Mouse (Mus musculus): ENCODE results near the gene Ttc16. TPM values are rescaled to one million over a fixed set of nuclear protein-coding genes. Genes with fewer than 3 reads are reported as not detected.

Gene Ttc16
- under 1 TPM; 0.07 to 0.24 TPM for total RNA-seq (2021)
- long read RNA-seq, experiment 1 = 0 reads
- long read RNA-seq, experiment 2 = 0 reads

DNA sequence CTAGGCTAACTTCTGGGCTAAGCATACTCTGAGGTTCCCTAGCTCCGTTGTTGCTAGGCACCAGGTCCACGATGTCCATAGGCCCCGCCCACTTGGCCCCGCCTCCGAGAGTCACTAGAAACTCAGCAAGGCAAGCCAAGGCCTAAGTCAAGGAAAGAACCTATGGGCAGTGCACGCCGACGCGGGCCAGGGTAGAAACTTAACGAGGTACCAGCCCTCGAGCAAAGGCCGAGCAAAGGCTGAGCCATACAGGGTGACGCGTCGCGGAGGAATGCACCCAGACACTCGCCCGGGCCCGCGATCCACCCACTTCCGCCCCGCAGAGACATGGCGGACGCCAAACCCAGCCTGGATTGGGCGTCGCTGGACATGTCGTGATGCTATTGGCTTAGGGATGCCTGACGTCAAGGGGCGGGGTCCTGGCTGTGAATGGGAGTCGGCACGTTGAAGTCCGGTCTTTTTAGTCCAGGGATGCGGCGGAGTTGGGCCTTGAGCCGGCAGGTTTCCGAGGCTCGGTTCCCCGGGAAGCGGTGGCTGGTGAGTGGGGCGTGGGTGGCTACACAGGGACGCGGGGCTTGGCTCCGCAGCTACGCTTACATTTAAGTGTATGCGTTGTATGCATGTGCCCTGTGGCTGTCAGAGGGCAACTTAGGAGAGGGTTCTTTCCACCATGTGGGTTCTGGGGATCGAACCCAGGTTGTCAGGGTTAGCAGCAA is at the start of gene Ttc16, which contains the start of gene Ptrh1:
Gene Ttc16, minus strand, starts transcription at position 275 of the 716 bp plus-strand sequence.
Gene Ptrh1, plus strand, starts transcription at position 428 of the 716 bp plus-strand sequence.
- intact Hi-C loops (cut with DNase I) = loop anchor here (2.0 kb wide), 1 partner anchor 137 kb away; no protein-coding TSS in a partner anchor
- peak; percentile 96 to 99 for DNase-seq

DNA sequence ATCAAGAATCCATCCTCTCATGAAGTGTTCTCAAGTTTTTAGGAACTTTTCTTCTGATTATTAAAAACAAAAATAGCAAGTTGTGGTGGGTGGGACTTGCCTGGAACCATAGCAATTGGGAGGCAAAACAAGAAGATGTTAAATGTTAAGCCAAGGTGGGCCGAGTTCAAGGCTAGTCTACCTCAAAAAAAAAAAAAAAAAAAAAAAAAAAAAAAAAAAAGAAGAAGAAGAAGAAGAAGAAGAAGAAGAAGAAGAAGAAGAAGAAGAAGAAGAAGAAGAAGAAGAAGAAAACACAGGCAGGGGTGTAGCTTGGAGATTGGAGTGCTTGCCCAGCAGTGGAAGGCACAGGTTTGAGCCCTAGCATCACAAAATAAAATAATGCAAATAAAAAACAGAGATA is 49.3 kb upstream of the Ttc16 start:
- intact Hi-C loops (cut with DNase I) = loop anchor here (2.0 kb wide), 1 partner anchor 16 kb away; no protein-coding TSS in a partner anchor
- no peak for DNase-seq

DNA sequence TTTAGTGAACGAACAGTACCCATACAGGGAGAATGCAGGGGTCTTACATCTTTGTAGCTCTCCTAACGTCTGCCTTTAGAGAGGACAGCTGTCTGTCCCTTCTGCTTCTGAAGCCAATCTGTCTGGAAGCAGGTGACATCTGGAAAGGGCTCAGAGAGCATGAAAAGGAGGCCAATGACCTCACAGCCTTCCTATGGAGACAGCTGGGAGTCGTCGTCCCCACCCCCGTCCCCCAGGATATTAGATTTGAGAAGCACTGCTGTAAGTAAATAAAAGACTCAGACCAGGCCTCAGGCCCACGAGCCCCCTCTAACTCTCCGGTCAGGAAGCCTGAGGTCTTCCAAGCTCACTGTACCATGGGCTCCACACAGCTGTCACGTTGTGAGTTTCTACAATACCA is 48.7 kb upstream of the Ttc16 start:
- no peak for DNase-seq
- intact Hi-C loops (cut with DNase I) = loop anchor here (2.0 kb wide), 1 partner anchor 17 kb away; no protein-coding TSS in a partner anchor

DNA sequence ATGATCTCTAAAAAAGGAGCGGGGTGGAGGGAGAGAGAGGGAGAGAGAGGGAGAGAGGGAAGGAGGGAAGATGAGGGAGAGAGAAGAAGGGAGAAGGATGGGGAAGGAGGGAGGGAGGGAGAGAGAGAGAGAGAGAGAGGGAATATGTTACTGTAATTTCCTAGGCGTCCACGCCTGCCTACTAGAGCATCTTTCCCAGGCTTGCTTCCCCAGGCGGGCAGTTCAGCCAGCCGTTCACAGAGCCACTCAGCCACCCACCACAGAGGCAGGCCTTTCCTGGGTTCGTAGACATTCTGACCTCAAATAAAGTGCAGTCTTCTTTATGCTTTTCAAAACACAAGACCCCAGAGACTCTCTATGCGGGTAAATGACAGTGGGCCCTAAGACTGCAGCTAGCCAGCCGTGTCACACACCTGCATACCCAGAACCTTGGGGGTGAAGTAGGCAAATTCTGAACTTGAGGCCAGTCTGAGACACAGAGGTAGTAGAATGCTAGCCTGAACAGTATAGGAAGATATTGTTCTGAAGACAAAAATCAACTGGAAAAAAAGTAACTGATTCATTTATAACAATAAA is 48.2 kb upstream of the Ttc16 start:
- DNase-seq = no peak
- intact Hi-C loops (cut with DNase I) = loop anchor here (2.0 kb wide), 1 partner anchor 17 kb away; no protein-coding TSS in a partner anchor

DNA sequence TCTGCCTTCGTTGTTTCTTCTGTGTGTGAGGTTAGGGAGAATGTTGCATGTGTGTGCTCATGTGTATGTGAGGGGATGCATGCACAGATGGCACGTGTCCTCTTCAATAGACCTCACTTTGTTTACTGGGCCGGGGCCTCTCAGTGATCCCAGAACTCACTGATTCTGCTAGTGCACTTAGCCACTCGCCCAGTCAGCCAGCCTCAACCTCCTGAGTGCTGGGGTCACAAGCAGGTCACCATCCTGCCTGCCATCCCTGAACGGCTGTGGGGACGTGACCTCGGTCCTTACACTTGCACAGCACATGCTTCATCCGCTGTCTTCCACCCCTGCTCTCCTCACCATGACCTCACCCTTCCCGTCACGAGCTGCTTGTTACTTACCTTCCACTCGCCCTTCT is 47.7 kb upstream of the Ttc16 start:
- DNase-seq = no peak
- intact Hi-C loops (cut with DNase I) = no loop called here

DNA sequence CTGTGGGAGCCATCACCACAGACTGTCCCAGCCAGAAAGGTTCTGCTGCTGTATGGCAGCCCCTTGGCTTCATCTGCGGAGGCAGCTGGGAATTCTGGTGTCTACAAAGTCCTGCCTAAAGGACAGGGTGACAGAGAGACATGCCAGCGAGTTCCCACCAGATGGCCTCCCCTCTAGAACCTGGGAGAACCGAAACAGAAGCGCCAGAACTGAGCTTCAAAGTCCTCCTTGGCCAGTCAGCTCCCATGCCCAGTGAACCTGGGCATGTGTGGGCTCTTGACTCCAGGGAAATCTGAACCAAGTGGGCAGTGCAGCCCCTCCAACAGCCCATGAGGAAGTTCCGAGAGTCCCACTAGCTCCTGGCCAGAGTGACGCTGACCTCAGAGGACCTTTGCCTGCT is 47.2 kb upstream of the Ttc16 start:
- intact Hi-C loops (cut with DNase I) = no loop called here
- DNase-seq = no peak

DNA sequence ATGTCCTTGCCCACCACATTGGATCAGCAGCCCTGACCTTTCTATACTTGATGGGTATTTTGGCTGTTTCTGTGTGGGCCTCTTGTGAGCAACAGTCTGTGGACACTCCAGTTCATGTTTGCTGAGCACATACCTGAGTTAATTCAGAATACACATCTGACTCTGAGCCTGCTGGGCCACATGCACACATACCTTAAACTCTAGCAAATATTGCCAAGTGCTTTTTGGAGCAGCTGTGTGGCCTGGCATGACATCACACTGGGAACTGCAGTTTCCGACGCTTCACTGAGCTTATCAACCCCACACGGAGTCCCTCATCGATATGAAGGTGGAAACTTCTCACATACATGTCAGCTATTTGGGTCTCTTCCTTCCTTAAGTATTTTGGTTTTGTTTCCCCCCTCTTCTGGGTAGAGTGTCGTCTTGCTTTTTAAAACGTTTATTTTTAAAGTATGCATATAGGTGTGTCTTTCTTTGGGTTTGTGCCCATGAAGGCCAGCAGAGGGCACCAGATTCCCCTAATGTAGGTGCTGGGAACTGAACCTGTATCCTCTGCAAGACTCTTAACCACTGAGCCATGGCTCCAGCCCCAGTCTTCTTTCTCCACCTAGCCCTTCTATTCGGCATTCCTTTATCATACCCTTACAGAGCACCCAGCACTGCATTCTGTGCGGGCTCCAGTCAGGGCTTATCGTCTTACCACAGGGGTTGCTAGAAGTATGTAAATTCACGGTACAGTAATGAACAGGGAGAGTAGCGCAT is 45.8 kb upstream of the Ttc16 start:
- DNase-seq = peak; percentile 49 to 51
- intact Hi-C loops (cut with DNase I) = loop anchor here (1.0 kb wide), 1 partner anchor 33 kb away; no protein-coding TSS in a partner anchor

DNA sequence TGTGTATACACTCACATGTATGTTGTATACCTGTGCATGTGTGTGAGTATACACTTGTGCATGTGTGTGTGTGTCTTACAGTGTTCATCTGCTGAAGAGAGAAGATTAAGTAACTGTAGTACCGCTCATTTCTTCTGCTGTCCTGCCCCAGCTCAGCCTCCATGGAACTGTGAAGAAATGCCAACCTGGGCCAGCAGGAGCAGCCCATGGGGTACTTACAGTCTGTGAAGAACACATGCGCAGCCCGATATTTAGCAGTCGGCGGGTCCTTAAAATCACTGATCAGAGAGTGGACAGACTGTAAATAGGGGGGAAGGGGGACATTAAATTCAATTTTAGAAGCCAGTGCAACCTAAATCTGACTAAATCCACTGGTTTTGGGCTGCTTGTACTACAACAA is 42.8 kb upstream of the Ttc16 start:
- DNase-seq = no peak
- intact Hi-C loops (cut with DNase I) = no loop called here

DNA sequence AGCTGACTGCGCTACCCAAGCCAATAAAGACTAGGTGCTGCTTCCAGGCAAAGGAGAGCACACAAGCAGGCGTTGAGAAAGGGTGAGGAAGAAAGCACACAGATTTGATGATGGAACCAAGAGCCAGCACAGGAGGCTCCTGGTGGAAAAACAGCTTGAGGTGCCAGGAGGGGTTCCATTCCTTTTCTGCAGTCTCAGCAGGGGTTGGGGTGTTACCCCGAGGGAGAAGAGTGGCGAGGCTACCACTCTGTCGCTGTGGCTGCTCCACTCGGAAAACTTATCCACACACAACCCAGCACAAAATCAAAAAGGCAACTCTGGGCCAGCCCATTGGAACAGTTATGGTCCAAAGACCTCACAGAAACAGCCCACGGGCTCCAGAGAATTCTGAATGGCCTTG is 42.2 kb upstream of the Ttc16 start:
- intact Hi-C loops (cut with DNase I) = no loop called here
- no peak for DNase-seq

DNA sequence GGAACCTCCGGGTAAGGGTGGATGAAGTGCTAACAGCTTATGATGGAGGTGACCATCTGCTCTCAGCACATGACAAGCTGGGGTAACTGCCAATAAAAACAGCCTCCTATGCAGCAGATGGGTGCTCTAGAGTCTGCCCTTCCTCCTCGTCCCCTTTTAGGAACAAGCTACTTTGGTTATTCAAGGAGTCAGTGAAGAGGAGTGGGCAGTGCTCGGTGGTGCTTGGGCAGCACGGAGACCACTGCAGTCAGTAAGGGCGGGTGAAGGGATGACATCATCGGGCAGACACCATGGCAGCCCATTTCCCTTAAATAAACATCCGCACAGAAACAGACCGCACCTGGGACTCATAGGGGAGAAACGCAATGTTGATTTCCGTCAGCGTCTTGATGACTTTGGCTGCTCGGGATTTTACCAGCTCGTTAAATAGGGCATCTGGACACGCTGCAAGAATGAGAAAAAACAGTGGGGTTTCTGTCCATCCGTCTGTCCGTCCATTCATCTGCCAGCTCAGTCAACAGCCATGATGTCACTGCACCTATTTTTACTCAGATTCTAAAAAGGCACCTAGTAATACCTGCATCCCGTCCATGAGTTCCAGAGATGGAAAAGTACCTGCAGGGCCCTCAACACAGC is 41.6 kb upstream of the Ttc16 start:
- intact Hi-C loops (cut with DNase I) = no loop called here
- no peak for DNase-seq

DNA sequence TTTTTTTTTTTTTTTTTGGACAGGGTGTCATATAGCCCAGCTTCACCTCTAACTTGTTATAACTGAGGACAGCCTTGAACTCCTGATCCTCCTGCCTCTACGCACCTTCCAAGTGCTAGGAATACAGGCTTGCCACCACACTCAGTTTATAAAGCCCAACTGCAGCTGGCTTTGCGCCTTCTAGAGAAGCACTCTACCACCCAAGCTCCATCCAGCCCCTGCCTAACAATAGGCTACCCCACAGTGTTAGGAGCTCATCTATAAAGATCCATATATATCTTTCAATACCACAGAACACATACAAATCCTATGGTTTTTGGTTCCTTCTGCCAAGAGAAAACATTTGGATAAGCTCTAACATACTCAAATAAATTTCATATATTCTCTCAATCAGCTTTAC is 41.1 kb upstream of the Ttc16 start:
- DNase-seq = no peak
- intact Hi-C loops (cut with DNase I) = no loop called here

DNA sequence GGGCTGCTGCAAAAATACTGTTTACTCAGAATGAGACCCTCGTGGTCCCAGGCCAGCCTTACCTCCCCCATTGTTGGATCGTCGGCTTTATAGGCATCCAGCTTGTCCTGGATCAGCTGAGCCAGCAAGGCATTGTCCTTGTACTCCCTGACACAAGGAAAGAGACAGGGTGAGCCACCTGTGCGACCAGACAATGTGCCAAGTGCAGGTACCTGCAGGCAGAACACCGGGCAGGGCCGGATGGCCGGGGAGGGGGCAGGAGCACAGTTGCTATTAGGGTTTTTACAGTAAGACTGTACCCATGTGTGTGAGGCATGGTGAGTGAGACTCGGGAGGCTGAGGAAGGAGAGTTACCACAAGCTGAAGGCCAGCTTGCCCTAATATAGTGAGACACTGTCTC is 36.5 kb upstream of the Ttc16 start:
- DNase-seq = no peak

DNA sequence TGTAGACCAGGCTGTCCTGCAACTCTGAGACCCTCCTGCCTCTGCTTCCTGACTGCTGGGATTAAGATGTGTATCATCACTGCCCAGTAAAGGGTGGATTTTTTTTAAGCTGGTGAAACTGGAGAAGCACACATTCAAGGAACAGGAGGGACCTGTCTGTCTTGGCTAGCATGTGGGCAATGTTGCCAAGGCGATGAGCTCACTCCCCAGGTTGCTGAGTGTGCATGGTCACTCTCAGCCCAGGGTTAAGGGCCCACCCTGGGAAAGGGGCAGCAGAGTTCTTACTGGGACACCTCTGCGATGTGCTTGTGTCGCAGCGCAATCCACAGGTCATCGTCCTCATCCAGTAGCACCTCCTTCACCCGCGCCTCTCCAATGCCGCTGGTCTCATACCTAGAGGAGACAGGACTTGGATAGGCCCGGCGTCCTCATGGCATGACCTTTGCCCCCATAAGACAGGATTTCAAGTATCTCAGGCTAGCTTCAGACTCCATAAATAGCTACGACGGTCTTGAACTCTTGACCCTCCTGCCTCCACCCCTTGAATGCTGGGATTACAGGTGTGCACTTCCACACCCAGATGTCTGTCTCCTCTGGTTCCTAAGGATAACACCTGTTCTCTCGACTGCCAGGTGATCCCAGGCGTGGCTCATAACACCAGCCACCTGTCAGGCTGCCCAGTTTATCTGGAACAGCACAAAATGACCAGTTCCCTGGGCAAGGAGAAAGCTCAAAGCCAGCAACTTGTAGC is 33.6 kb upstream of the Ttc16 start:
- no peak for DNase-seq
- intact Hi-C loops (cut with DNase I) = no loop called here

More for the DNA sequence above, 36.5 kb upstream of the Ttc16 start:
- intact Hi-C loops (cut with DNase I) = no loop called here

DNA sequence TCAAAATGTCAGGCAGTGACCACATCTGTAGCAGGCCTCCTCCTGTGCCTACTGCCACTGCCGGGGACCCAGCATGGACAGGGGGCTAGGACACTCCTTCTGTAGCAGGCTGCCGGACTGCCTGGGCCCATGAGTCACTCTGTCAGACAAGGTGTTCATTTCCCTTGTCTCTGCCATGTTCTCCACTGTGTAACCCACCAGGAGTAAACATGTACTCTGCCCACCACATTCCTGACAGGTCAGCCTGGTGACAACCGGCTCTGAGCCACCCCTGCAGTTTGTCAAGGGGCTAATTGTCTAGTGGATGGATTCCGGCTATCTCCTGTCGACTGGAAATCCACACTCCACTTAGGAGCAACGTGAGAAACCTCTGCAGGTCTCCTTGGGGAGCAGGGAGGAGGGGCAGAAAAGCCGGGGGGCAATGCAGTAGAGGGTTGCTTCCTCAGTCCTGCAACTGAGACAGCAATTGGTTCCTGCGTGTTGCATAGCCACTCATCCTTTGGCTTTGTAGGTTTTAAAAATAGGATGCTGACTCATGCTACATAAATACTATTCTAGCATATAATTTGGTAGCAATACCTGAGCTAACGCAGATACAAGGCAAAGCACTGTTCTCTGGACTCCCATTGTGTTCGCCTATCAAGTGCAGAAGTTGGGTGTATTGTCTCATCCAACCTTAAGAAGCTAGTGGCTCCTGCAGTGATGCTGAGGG is 23.0 kb upstream of the Ttc16 start:
- no peak for DNase-seq
- intact Hi-C loops (cut with DNase I) = no loop called here

DNA sequence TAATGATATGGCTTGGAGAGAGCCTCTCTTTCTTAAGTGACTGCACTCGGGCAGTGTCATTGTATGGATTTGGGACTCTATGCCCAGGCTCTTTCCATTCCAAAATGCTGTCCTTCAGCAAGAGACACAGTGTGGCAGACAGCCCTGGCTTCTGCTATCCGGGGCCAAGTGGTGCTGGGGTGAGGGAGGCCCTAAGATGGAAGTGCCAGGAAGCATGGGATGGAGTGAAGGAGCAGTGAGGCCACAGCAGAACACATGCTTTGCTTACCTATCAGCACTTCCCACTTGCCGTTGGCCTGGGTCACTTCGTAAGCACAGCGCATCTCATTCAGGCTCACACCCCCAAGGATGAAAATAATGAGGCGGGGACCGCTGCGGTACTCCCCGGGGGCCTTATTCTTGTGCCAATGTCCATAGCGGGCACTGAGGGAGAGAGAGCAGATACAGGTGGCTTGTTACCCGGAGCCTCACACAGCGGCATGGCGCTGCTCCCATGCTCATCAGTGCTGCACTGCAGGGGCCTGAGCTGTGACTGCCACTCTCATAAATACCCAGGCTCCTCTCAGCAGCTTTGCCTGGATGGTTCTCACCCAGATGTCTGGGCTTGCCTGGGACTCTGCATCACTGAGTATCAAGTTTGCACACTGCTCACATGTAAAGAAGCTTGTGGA is 20.4 kb upstream of the Ttc16 start:
- intact Hi-C loops (cut with DNase I) = no loop called here
- no peak for DNase-seq

DNA sequence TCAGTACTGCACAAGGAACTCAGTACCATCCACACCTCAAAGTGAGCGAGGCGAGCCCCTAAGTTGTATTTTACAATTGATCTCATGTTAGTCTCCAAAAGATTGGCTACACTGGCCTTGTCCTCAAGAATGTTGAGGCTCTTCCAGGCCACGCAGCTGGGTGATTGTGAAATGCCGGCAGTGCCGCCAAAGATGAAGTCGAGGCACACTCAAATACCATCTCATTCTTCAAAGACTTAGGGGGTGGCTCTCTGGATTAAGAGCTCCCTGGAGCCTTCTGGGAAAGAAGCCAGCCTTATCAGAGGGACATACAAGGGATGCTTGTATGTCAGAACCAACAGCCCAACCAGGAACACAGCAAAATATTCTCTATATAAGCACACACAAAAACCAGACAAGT is 15.9 kb upstream of the Ttc16 start:
- intact Hi-C loops (cut with DNase I) = no loop called here
- peak; percentile 66 to 69 for DNase-seq

DNA sequence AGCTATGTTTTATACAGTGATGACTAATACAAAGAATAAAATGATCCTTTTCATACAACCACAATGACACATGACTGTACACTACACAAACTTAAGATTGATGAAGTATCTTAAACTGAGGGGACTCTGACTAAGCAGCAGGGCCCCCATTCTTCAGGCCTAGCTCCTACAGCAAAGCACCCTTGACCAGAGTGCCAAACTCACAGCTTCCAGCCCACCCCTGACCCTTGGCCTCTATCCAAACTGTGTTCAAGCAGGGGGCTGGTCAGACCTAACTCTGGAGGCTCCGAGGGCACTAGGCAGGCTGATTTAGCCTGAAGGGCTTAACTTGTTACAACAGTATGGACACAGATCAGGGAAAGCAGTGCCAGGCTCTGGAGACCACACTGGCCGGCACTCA is 13.1 kb upstream of the Ttc16 start:
- intact Hi-C loops (cut with DNase I) = loop anchor here (5.0 kb wide), 1 partner anchor 139 kb away; no protein-coding TSS in a partner anchor
- no peak for DNase-seq

DNA sequence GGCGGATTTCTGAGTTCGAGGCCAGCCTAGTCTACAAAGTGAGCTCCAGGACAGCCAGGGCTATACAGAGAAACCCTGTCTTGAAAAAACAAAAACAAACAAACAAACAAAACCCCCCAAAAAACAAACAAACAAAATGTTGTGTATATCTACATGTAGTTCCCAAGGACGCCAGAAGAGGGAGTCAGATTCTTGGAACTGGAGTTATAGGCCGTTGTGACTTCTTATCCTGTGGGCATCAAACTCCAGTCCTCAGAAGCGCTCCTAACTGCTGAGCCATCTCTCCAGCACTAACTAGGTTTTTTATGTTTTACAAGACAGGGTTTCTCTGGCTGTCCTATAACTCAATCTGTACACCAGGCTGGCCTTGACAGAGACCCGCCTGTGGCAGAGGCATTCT is 11.7 kb upstream of the Ttc16 start:
- intact Hi-C loops (cut with DNase I) = loop anchor here (5.0 kb wide), 1 partner anchor 140 kb away; no protein-coding TSS in a partner anchor
- DNase-seq = no peak

Measured in heart, postnatal 14 days (tissue).